Mouse (Mus musculus) layer of hippocampus, adult 2 months (tissue): ENCODE measurements around the gene Cd7. TPM values are rescaled to one million over a fixed set of nuclear protein-coding genes. Genes with fewer than 3 reads are reported as not detected.
"Not testable (repeated sequence)": the region's sequence is repeated elsewhere in the genome, so short reads cannot be mapped to it uniquely, and the experiment has no call there.

Source experiments
- DNase-seq, 2 experiments: peaks; one replicate each; pipeline ENCODE4 v3.0.0; 2022; ENCODE audit warnings: low spot score in 2 of 2
- H3K27ac ChIP-seq: fragments of 200-600 bp; 2 replicates; pipeline ENCODE4 v1.8.1; 2022
- H3K4me3 ChIP-seq: fragments of 200-600 bp; 2 replicates; pipeline ENCODE4 v1.8.1; 2022; ENCODE audit warnings: mild to moderate bottlenecking
- CTCF ChIP-seq: fragments of 200-600 bp; conservative IDR thresholded peaks from 2 replicates; pipeline ENCODE4 v1.8.1; 2022; ENCODE audit warnings: antibody characterized with exemption, mild to moderate bottlenecking, moderate library complexity
- long read RNA-seq, 2 experiments: library from polyadenylated mRNA; stranded (forward); transcript quantifications; one replicate each; pipeline ENCODE4 v2.0.0; 2021; ENCODE audit warnings: borderline mapping rate in 2 of 2
- total RNA-seq, 2 experiments: library from RNA; stranded (reverse); gene quantifications; 2 replicates each; pipeline ENCODE4 v1.2.3; 2021

Cd7 gene
- not detected for total RNA-seq
- long read RNA-seq, experiment 1 = 0 reads
- long read RNA-seq, experiment 2 = 0 reads

DNA sequence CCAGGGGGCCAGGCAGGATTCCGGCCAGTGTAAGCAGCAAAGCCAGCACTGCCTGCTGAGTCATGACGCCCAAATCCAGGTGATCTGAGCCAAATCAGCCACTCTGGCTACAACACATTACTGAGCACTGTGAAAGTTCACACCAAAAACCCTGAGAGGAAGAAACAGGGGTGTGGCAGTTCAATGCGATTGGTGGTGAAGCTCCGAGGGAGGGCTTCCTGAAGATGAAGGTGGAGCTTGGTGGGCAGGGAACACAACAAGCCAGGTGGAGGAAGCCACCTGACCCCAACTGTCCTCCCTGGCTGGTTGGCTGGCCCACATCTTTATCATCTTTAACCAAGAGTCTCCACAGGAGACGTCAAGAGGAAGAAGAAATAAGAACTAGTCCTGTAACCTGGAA, at the start of gene Cd7:
Cd7 (minus strand) TSS at position 117 of the 400 bp plus-strand sequence.
- DNase-seq = no peak
- Histone ChIP-seq H3K4me3 (no peak within 1 kb of the TSS), H3K27ac (no peak within 1 kb of the TSS)
- TF ChIP-seq CTCF = no peak

DNA sequence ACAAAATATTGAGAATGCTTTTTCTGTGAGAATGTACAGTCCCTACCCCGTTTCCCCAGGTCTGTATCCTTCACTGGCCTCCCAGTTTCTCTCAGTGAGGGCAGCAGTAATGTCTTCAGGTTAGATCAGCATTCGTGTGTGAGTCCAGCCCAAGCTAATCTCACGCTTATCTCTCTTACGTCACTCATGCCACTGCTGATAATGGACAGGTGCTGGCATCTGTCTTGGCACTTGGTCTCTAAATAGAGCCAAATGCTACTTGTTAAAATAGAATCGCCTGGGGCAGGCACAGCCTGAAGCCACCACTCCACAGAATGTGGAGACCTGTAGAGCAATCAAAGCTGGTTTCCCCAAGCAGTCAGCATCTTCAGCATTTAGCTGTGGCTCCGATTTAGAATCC, 49.8 kb upstream of the Cd7 start:
- TF ChIP-seq CTCF = no peak
- Histone ChIP-seq H3K4me3 (no peak overlapping the region), H3K27ac (no peak overlapping the region)
- no peak for DNase-seq

DNA sequence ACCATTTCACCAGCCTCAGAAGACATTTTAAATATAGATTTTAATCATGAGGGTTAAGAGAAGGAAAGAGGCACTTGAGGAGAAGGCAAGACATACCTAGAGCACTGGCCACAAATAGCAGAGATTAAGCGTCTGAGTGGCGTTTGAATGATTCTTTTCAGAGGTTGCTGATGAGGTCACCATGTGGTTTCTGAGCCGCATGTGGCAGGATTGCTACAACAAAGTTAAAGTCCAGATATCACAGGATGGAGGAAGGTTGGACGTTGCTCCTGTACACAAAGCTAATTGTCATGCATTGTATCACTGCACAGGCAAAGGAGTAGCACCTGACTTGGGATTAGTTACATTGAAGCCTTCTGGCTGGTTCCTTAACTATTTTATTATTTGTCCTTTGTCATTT, 47.1 kb upstream of the Cd7 start:
- TF ChIP-seq CTCF = no peak

DNA sequence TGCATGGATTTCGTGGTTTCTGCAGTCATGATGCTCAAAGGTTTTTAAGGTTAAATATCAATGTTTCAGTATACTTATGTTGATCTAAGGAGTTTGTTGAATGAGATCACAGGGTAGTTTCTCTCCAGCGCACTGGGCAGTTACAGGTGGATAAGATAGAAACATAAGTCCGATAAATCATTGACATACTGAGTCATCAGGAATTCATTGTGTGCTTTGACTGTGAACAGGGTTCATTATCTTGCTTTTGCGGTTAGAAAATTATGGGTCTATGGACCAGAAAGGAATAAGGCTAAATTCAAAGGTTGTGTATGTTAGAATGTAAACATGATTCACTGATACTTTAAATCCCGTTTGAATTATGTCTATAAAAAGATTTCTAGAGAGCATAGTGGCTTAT, 46.0 kb upstream of the Cd7 start:
- H3K27ac ChIP-seq = no peak overlapping the region
- H3K4me3 ChIP-seq = no peak overlapping the region
- DNase-seq = no peak
- TF ChIP-seq CTCF = no peak

More for the DNA sequence above, 47.1 kb upstream of the Cd7 start:
- H3K4me3 ChIP-seq = no peak overlapping the region
- no peak for DNase-seq
- no peak overlapping the region for H3K27ac ChIP-seq

DNA sequence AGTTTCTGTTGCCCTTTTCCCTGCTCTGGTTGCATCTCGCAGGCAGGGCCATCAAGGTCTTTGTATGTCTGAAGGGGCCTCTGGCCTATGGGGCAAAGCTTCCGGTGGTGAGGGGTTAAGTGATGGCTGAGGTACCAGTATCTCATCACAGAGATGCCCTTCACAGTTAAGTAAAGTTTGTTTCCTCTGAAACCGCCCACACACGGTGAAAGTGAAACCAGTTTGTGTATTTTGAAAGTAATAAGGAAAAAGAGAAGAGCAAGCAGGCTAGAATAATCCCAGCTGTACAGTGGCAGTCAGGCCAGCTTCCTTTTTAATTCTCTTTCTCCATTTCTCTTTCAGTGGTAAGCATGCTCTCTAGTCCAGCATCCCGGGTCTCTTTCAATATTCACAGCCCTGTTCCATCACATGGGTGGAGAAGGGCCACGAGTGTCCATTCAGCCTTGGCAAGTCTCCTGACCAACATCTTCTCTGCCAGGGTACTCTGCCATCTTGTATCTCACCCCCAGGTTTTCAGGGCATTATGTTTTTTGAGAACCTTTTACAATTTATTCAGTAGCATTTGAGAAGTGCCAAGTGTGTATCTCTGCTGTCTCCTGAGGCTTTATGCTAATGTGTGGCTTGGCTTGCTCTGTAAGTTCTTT, 43.8 kb upstream of the Cd7 start:
- DNase-seq = no peak
- TF ChIP-seq CTCF = no peak
- Histone ChIP-seq H3K27ac (no peak overlapping the region), H3K4me3 (no peak overlapping the region)

DNA sequence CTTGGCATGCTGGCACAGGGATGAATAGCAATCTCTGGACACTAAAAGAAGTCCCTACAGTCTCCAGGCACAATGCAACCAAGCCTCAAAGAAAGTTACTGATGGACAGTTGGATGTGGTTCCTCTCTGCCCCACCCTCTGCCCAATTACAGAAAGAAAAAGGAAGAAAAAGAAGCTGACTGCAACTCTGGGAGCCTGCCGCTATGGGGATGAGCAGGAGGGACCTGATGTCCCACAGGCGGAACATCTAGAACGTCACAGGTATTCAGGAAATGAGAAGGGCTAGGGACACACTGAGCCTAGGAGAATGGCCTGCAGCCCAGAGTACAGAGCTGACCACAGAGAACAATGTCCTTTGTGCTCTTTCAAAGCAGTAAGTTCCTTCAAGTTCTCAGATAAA, 43.0 kb upstream of the Cd7 start:
- DNase-seq = no peak
- Histone ChIP-seq H3K27ac (no peak overlapping the region), H3K4me3 (no peak overlapping the region)
- no peak for TF ChIP-seq CTCF

DNA sequence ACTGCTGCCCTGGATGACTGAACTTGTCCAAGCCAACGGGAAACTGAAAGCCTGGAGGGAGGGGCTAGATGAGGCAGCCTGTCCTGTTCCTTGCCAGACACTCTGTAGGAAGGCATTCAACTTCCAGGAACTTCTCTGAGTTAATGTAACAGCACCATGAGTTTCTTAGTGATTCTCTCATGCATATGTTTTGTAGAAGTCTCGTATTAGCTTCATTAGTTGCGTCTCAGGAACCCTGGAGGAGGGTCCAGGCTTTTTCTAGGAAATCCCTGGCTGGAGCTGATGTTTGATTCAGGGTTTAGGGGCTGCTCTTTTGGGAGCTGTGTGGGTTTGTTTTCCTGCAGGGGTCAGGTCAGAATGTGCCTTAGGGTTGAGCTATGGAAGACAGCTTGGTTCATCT, 41.9 kb upstream of the Cd7 start, which contains the start of gene Sectm1a:
Sectm1a (minus strand) TSS at position 101 of the 400 bp plus-strand sequence.
- DNase-seq = no peak
- no peak within 1 kb of the TSS for H3K4me3 ChIP-seq
- no peak within 1 kb of the TSS for H3K27ac ChIP-seq
- TF ChIP-seq CTCF = no peak

DNA sequence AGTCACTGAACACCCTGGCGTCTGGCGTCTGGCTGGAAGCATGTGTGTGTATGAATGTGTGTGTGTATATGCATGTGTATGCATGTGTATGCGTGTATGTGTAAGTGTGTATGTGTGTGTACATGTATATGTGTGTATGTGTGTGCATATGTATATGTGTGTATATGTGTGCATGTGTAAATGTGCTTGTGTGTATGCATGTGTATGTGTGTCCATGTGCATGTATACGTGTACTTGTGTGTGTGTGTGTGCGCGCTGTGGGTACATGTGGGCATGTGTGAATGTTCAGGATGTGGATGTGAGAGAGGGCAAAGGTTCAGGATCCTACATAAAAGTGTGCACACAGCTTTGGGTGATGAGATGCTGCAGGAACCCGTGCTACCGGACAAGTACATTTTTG, 41.1 kb upstream of the Cd7 start:
- Histone ChIP-seq H3K27ac (no peak overlapping the region), H3K4me3 (no peak overlapping the region)
- no peak for TF ChIP-seq CTCF
- DNase-seq = no peak

DNA sequence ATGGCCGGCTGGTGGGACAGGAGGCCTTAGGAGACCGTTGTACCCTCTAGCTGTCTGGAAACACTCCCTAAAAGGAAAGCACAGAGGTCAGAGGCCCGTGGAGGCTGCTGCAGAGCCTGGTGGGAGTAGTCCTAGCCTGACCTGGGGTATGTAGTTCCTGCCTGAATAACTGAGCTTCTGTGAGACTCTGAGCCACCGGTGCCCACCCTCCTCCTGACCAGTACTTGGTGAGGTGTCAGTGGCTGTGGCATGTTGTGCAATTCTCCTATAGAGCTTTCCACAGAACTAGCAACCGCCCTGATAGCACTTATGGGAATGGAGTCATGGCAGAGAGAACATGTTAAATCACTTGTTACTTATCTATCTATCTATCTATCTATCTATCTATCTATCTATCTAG, 36.4 kb upstream of the Cd7 start:
- Histone ChIP-seq H3K4me3 (no peak overlapping the region), H3K27ac (no peak overlapping the region)
- no peak for TF ChIP-seq CTCF
- no peak for DNase-seq

DNA sequence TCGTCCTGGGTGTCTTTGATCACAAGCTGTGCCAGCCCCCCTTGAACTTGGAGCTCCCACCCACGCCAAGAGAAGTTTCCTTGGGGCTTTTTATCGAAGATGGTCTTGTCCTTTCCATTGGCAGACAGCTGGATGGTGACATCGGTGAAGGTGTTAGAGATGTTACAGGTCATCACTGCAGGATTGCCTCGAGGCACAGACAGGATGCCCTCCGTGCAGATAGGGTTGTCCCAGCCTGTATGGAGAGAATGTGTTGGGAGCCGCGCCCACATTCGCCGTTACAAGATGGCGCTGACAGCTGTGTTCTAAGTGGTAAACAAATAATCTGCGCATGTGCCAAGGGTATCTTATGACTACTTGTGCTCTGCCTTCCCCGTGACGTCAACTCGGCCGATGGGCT, 30.4 kb upstream of the Cd7 start:
- not testable (repeated sequence) for DNase-seq, H3K4me3 ChIP-seq, H3K27ac ChIP-seq

DNA sequence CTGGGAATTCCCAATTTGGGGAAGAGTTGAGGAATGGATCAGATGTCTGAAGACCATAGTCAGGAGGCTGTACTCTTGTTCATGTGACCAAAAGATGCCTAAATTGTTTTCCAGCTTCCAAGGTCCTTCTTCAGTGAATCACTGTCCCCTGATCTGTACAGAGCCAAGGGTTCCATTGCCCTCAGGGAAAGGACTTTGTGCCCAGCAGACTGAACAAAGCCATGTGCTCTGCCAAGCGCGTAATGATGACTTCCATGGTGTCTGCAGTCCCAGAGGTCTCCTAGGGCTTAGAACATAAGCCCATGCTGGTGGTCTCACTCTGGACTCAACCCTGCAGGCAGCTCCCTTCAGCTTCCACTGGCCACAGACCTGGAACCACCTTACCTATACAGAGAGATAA, 28.7 kb upstream of the Cd7 start:
- Histone ChIP-seq H3K4me3 (no peak overlapping the region), H3K27ac (no peak overlapping the region)
- no peak for TF ChIP-seq CTCF
- DNase-seq = no peak

DNA sequence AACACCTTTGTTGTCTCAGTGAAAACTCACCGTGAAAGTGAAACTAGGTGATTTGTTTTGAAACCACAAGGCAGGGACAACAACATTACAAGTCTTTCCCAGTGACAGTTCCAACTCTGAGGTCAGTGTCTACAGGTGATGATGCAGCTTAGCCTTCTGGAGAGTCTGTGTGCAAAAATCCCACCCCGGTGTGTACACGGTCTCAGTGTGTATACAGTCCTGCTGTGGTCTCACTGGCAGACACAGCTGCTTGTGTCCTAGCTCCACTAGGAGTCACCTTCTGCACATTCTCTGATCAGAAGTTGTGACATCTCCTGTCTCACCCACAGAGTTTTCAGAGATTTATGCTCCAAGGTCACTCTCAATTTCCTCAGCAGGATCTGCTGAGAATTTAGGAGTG, 25.0 kb upstream of the Cd7 start:
- no peak for DNase-seq
- TF ChIP-seq CTCF = peak; percentile 38
- H3K27ac ChIP-seq = no peak overlapping the region

DNA sequence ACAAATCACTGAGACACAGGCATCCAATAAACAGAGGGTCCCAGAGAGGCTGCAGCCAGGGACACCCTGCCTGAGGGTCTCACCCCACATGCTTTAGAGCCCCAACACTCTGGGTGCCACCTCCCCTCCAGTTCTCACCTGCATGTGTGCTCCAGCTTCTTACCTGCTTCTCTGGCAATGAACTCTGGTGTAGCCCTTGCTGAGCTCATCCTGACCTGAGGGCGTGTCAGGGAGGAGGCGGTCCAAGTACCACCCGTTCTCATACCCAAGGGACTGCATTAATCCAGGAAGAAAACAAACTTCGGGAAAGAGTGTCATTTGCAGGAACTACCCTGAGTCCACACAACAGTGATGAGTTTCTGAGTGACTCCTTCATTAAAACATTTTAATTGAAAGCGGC, 24.2 kb upstream of the Cd7 start, which contains the start of gene Sectm1b:
Sectm1b (minus strand) TSS at position 191 of the 400 bp plus-strand sequence.
- no peak for DNase-seq
- no peak for TF ChIP-seq CTCF
- no peak within 1 kb of the TSS for H3K27ac ChIP-seq
- no peak within 1 kb of the TSS for H3K4me3 ChIP-seq

More for the DNA sequence above, 25.0 kb upstream of the Cd7 start:
- no peak overlapping the region for H3K4me3 ChIP-seq

DNA sequence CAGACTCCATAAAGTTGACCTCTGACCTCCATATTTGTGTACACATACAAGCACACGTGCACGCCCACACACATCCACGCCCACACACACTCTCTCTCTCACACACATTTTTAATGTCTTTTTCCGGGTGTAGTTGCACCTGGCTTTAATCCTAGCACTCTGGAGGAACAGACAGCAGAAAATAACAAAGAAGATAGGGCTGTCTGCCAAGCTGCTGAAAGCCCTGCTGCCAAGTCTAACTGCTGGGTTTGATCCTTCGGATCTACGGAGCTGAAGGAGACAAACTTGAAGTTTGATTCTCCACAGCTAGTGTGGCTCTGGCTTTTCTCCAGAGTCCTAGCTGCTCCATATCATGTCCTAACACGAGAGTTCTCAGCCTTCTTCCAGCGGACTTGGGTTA, 22.4 kb upstream of the Cd7 start:
- no peak for DNase-seq
- H3K4me3 ChIP-seq = no peak overlapping the region
- no peak overlapping the region for H3K27ac ChIP-seq
- TF ChIP-seq CTCF = no peak

DNA sequence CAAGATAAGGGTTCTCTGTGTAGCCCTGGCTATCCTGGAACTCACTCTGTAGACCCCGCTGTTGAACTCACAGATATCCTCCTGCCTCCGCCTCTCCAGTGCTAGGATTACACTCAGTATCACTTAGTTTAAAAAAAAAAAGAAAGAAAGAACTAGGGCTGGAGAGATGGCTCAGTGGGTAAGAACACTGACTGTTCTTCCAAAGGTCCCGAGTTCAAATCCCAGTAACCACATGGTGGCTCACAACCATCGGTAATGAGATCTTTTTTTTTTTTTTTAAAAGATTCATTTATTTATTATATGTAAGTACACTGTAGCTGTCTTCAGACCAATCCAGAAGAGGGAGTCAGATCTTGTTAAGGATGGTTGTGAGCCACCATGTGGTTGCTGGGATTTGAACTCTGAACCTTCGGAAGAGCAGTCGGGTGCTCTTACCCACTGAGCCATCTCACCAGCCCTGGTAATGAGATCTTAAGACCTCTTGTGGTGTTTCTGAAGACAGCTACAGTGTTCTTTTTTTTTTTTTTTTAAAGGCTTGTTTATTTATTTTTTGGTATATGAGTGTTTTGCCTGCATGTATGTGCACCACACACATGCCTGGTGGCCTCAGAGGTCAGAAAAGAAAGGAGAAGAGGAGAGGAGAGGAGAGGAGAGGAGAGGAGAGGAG, 21.3 kb upstream of the Cd7 start:
- not testable (repeated sequence) for H3K4me3 ChIP-seq, H3K27ac ChIP-seq, DNase-seq
